Mouse (Mus musculus): ENCODE data around the gene Rufy3. TPM values are rescaled to one million over a fixed set of nuclear protein-coding genes. Genes with fewer than 3 reads are reported as not detected.
A peak's percentile ranks its signal among the peaks of the same experiment; 100 is the strongest.

Rufy3 gene
- total and polyA plus RNA-seq, 2 experiments from 2014 or later = 7.3 to 12.7 TPM

GRCm38 (mm10) chr5:88630883-88631282 lies 66.0 kb downstream of the Rufy3 start:
- Histone ChIP-seq H3K27ac (ENCODE audit: low read depth) (peak overlapping the region; percentile 55; the same call in 1 of the 2 replicates), H3K27me3 (ENCODE audit: control insufficient read depth, insufficient read depth, low read length) (no peaks in the 10 kb centered on the region), H3K4me2 (ENCODE audit: low read depth, low read length) (no peak overlapping the region), H3K9ac (replicated peaks; ENCODE audit: low read depth, low read length) (no peak overlapping the region), H3K4me3 (ENCODE audit: low read depth, low read length) (no peak overlapping the region), H3K4me1 (ENCODE audit: control insufficient read depth, insufficient read depth) (no peaks in the 10 kb centered on the region), H3K9me3 (replicated peaks; ENCODE audit: control insufficient read depth, low read length) (no peaks in the 10 kb centered on the region), H3K36me3 (replicated peaks; ENCODE audit: control insufficient read depth, insufficient read depth, low read length) (peaks cover 34% of the 10 kb centered on the region)
- DNase-seq (ENCODE audit: low spot score) (peak; percentile 15), ATAC-seq (ENCODE audit: insufficient read depth, low read depth) (peak; percentile 63)
- no peak for TF ChIP-seq CTCF (IDR thresholded peaks at IDR 0.05; ENCODE audit: low read depth)
- TF ChIP-seq EP300 (IDR thresholded peaks at IDR 0.05; ENCODE audit: low read depth) = no peak
- 27% methylated on average over 3 of the region's 3 CpGs for WGBS

GRCm38 (mm10) chr5:88631545-88631944 lies 66.7 kb downstream of the Rufy3 start:
- H3K9me3 ChIP-seq (replicated peaks; ENCODE audit: control insufficient read depth, low read length) = no peaks in the 10 kb centered on the region
- no peak overlapping the region for H3K4me3 ChIP-seq (ENCODE audit: low read depth, low read length)
- H3K27me3 ChIP-seq (ENCODE audit: control insufficient read depth, insufficient read depth, low read length) = no peaks in the 10 kb centered on the region
- DNase-seq (ENCODE audit: low spot score) (peak; percentile 63), ATAC-seq (ENCODE audit: insufficient read depth, low read depth) (peak; percentile 86)
- no peaks in the 10 kb centered on the region for H3K4me1 ChIP-seq (ENCODE audit: control insufficient read depth, insufficient read depth)
- H3K4me2 ChIP-seq (ENCODE audit: low read depth, low read length) = no peak overlapping the region
- TF ChIP-seq CTCF (IDR thresholded peaks at IDR 0.05; ENCODE audit: low read depth) = no peak
- TF ChIP-seq EP300 (IDR thresholded peaks at IDR 0.05; ENCODE audit: low read depth) = no peak
- WGBS = 51% methylated on average over 5 of the region's 5 CpGs
- H3K27ac ChIP-seq (ENCODE audit: low read depth) = no peak overlapping the region
- H3K36me3 ChIP-seq (replicated peaks; ENCODE audit: control insufficient read depth, insufficient read depth, low read length) = peaks cover 34% of the 10 kb centered on the region
- no peak overlapping the region for H3K9ac ChIP-seq (replicated peaks; ENCODE audit: low read depth, low read length)

- DNase-seq (ENCODE audit: low spot score) (no peak), ATAC-seq (ENCODE audit: insufficient read depth, low read depth) (no peak)
- TF ChIP-seq CTCF (IDR thresholded peaks at IDR 0.05; ENCODE audit: low read depth) (no peak), EP300 (IDR thresholded peaks at IDR 0.05; ENCODE audit: low read depth) (no peak)
These were observed 67.6 kb downstream of the Rufy3 start for GRCm38 (mm10) chr5:88632463-88632862.

GRCm38 (mm10) chr5:88634076-88634475 lies 69.2 kb downstream of the Rufy3 start:
- no peak for ATAC-seq (ENCODE audit: insufficient read depth, low read depth)
- 92% methylated on average over 5 of the region's 5 CpGs for WGBS
- H3K36me3 ChIP-seq (replicated peaks; ENCODE audit: control insufficient read depth, insufficient read depth, low read length) = peaks cover 35% of the 10 kb centered on the region
- no peaks in the 10 kb centered on the region for H3K4me1 ChIP-seq (ENCODE audit: control insufficient read depth, insufficient read depth)
- TF ChIP-seq EP300 (IDR thresholded peaks at IDR 0.05; ENCODE audit: low read depth) (no peak), CTCF (IDR thresholded peaks at IDR 0.05; ENCODE audit: low read depth) (no peak)
- no peak overlapping the region for H3K4me3 ChIP-seq (ENCODE audit: low read depth, low read length)
- no peak for DNase-seq (ENCODE audit: low spot score)
- no peaks in the 10 kb centered on the region for H3K27me3 ChIP-seq (ENCODE audit: control insufficient read depth, insufficient read depth, low read length)
- no peak overlapping the region for H3K27ac ChIP-seq (ENCODE audit: low read depth)
- H3K9me3 ChIP-seq (replicated peaks; ENCODE audit: control insufficient read depth, low read length) = no peaks in the 10 kb centered on the region
- no peak overlapping the region for H3K4me2 ChIP-seq (ENCODE audit: low read depth, low read length)
- no peak overlapping the region for H3K9ac ChIP-seq (replicated peaks; ENCODE audit: low read depth, low read length)

More at GRCm38 (mm10) chr5:88632463-88632862, 67.6 kb downstream of the Rufy3 start:
- H3K9ac ChIP-seq (replicated peaks; ENCODE audit: low read depth, low read length) = no peak overlapping the region
- 91% methylated on average over 9 of the region's 9 CpGs for WGBS
- H3K9me3 ChIP-seq (replicated peaks; ENCODE audit: control insufficient read depth, low read length) = no peaks in the 10 kb centered on the region
- no peaks in the 10 kb centered on the region for H3K27me3 ChIP-seq (ENCODE audit: control insufficient read depth, insufficient read depth, low read length)
- H3K27ac ChIP-seq (ENCODE audit: low read depth) = no peak overlapping the region
- H3K4me3 ChIP-seq (ENCODE audit: low read depth, low read length) = no peak overlapping the region
- H3K36me3 ChIP-seq (replicated peaks; ENCODE audit: control insufficient read depth, insufficient read depth, low read length) = peaks cover 42% of the 10 kb centered on the region
- no peak overlapping the region for H3K4me2 ChIP-seq (ENCODE audit: low read depth, low read length)
- no peaks in the 10 kb centered on the region for H3K4me1 ChIP-seq (ENCODE audit: control insufficient read depth, insufficient read depth)

- Histone ChIP-seq H3K36me3 (replicated peaks; ENCODE audit: control insufficient read depth, insufficient read depth, low read length) (peaks cover 53% of the 10 kb centered on the region), H3K27me3 (ENCODE audit: control insufficient read depth, insufficient read depth, low read length) (no peaks in the 10 kb centered on the region), H3K4me2 (ENCODE audit: low read depth, low read length) (no peak overlapping the region), H3K4me3 (ENCODE audit: low read depth, low read length) (no peak overlapping the region), H3K27ac (ENCODE audit: low read depth) (no peak overlapping the region), H3K9me3 (replicated peaks; ENCODE audit: control insufficient read depth, low read length) (no peaks in the 10 kb centered on the region), H3K4me1 (ENCODE audit: control insufficient read depth, insufficient read depth) (no peaks in the 10 kb centered on the region), H3K9ac (replicated peaks; ENCODE audit: low read depth, low read length) (no peak overlapping the region)
- ATAC-seq (ENCODE audit: insufficient read depth, low read depth) = no peak
- WGBS = 64% methylated on average over 9 of the region's 9 CpGs
- DNase-seq (ENCODE audit: low spot score) = no peak
- no peak for TF ChIP-seq CTCF (IDR thresholded peaks at IDR 0.05; ENCODE audit: low read depth)
- TF ChIP-seq EP300 (IDR thresholded peaks at IDR 0.05; ENCODE audit: low read depth) = no peak
These were observed 77.9 kb downstream of the Rufy3 start for GRCm38 (mm10) chr5:88642786-88643185.

GRCm38 (mm10) chr5:88643491-88643890 lies 78.7 kb downstream of the Rufy3 start:
- DNase-seq (ENCODE audit: low spot score) (no peak), ATAC-seq (ENCODE audit: insufficient read depth, low read depth) (no peak)
- TF ChIP-seq CTCF (IDR thresholded peaks at IDR 0.05; ENCODE audit: low read depth) (no peak), EP300 (IDR thresholded peaks at IDR 0.05; ENCODE audit: low read depth) (no peak)
- Histone ChIP-seq H3K4me2 (ENCODE audit: low read depth, low read length) (no peak overlapping the region), H3K9ac (replicated peaks; ENCODE audit: low read depth, low read length) (no peak overlapping the region), H3K27ac (ENCODE audit: low read depth) (no peak overlapping the region), H3K4me3 (ENCODE audit: low read depth, low read length) (no peak overlapping the region), H3K4me1 (ENCODE audit: control insufficient read depth, insufficient read depth) (peaks cover 4% of the 10 kb centered on the region; the same call in 1 of the 2 replicates), H3K9me3 (replicated peaks; ENCODE audit: control insufficient read depth, low read length) (no peaks in the 10 kb centered on the region), H3K36me3 (replicated peaks; ENCODE audit: control insufficient read depth, insufficient read depth, low read length) (peaks cover 56% of the 10 kb centered on the region), H3K27me3 (ENCODE audit: control insufficient read depth, insufficient read depth, low read length) (no peaks in the 10 kb centered on the region)
- WGBS = 81% methylated on average over 9 of the region's 9 CpGs
